Mouse (Mus musculus): ENCODE data around the gene Ndfip2. TPM values are rescaled to one million over a fixed set of nuclear protein-coding genes. Genes with fewer than 3 reads are reported as not detected.

The Ndfip2 gene
- 142 TPM for polyA plus RNA-seq (2014; fragmentation: Illumina TruSeq; extraction: RNeasy Lipid Tissue Mini Kit (QIAGEN cat#74804); ENCODE audit: low read depth, low replicate concordance)

GRCm38 (mm10) chr14:105258379-105259034 is at the start of gene Ndfip2:
Gene Ndfip2 (plus strand): TSS chr14:105258573.

Other genes starting within 250 kb of the Ndfip2 start
- 68.5 TPM for gene Rbm26, start 81.2 kb upstream of the Ndfip2 start, polyA plus RNA-seq (2014; fragmentation: Illumina TruSeq; extraction: RNeasy Lipid Tissue Mini Kit (QIAGEN cat#74804); ENCODE audit: low read depth, low replicate concordance)

Measured in kidney, adult 10 weeks (tissue).